Mouse (Mus musculus): ENCODE results near the gene Fam98c.

GRCm38 (mm10) chr7:29144006-29144405, 12.0 kb downstream of the Fam98c start:
- no peak for TF ChIP-seq CTCF (conservative IDR thresholded peaks at IDR 0.05 in 1 of 2, IDR thresholded peaks at IDR 0.05 in 1 of 2; ENCODE audit: low read depth in 2 of 2, low read length in 2 of 2)
- no peak for TF ChIP-seq IRF4 (IDR thresholded peaks at IDR 0.05; ENCODE audit: low read depth, low read length)
- no peak for TF ChIP-seq EP300 (IDR thresholded peaks at IDR 0.05; ENCODE audit: low read length)
- TF ChIP-seq ZKSCAN1 (IDR thresholded peaks at IDR 0.05; ENCODE audit: borderline replicate concordance, low read depth, low read length): no peak
- no peak for TF ChIP-seq SIN3A (IDR thresholded peaks at IDR 0.05; ENCODE audit: low read length)
- TF ChIP-seq POLR2A (IDR thresholded peaks at IDR 0.05; ENCODE audit: low read depth, low read length): no peak
- no peak for TF ChIP-seq RCOR1 (conservative IDR thresholded peaks at IDR 0.05; ENCODE audit: low read depth, low read length)
- TF ChIP-seq UBTF (IDR thresholded peaks at IDR 0.05; ENCODE audit: low read depth, low read length): no peak
- no peak for TF ChIP-seq USF1 (IDR thresholded peaks at IDR 0.05; ENCODE audit: low read depth, low read length)
- TF ChIP-seq CHD2 (IDR thresholded peaks at IDR 0.05; ENCODE audit: low read length): no peak

All from CH12.LX (cell line).